Mouse (Mus musculus): ENCODE data around the gene Apol11b. TPM values are rescaled to one million over a fixed set of nuclear protein-coding genes. Genes with fewer than 3 reads are reported as not detected.
A peak's percentile ranks its signal among the peaks of the same experiment; 100 is the strongest.
"Not testable (repeated sequence)": the region's sequence is repeated elsewhere in the genome, so short reads cannot be mapped to it uniquely, and the experiment has no call there.

Apol11b gene
- 0.13 and 0.95 TPM in 2 replicates for polyA plus RNA-seq (2012; rRNA removed)

GRCm38 (mm10) chr15:77643176-77643575 is at the start of gene Apol11b:
TSS of gene Apol11b (minus strand) at chr15:77643286.
- not testable (repeated sequence) for H3K4me3 ChIP-seq (replicated peaks; ENCODE audit: extremely low read depth, low read depth, low read length); DNase-seq; H3K4me1 ChIP-seq (ENCODE audit: control insufficient read depth, insufficient read depth, low read length)
- WGBS, result 55% methylated on average over 2 of the region's 2 CpGs

- not testable (repeated sequence) for DNase-seq; H3K4me1 ChIP-seq (ENCODE audit: control insufficient read depth, insufficient read depth, low read length); H3K4me3 ChIP-seq (replicated peaks; ENCODE audit: extremely low read depth, low read depth, low read length)
- WGBS, result 9% methylated on average over 19 of the region's 20 CpGs
These were observed 48.6 kb upstream of the Apol11b start for GRCm38 (mm10) chr15:77691532-77692311.

- 10% methylated on average over 11 of the region's 11 CpGs for WGBS
- TF ChIP-seq CTCF (IDR thresholded peaks at IDR 0.05; ENCODE audit: insufficient read depth, low read length), result peak; percentile 53
- DNase-seq, result peak; percentile 37
- H3K4me1 ChIP-seq (ENCODE audit: control insufficient read depth, insufficient read depth, low read length); H3K4me3 ChIP-seq (replicated peaks; ENCODE audit: extremely low read depth, low read depth, low read length): not testable (repeated sequence)
These were observed 40.9 kb upstream of the Apol11b start for GRCm38 (mm10) chr15:77683944-77684343.

- DNase-seq; H3K4me1 ChIP-seq (ENCODE audit: control insufficient read depth, insufficient read depth, low read length); H3K4me3 ChIP-seq (replicated peaks; ENCODE audit: extremely low read depth, low read depth, low read length): not testable (repeated sequence)
- 71% methylated on average over 1 of the region's 1 CpGs for WGBS
These were observed 31.0 kb upstream of the Apol11b start for GRCm38 (mm10) chr15:77674081-77674480.

GRCm38 (mm10) chr15:77661841-77662240 is 18.8 kb upstream of the Apol11b start:
- H3K4me3 ChIP-seq (replicated peaks; ENCODE audit: extremely low read depth, low read depth, low read length); DNase-seq; H3K4me1 ChIP-seq (ENCODE audit: control insufficient read depth, insufficient read depth, low read length): not testable (repeated sequence)
- 80% methylated on average over 2 of the region's 2 CpGs for WGBS

GRCm38 (mm10) chr15:77659773-77660172 is 16.7 kb upstream of the Apol11b start:
- not testable (repeated sequence) for DNase-seq; H3K4me3 ChIP-seq (replicated peaks; ENCODE audit: extremely low read depth, low read depth, low read length); H3K4me1 ChIP-seq (ENCODE audit: control insufficient read depth, insufficient read depth, low read length)
- WGBS, result 45% methylated on average over 1 of the region's 1 CpGs

GRCm38 (mm10) chr15:77651143-77651542 is 8.1 kb upstream of the Apol11b start:
- not testable (repeated sequence) for H3K4me1 ChIP-seq (ENCODE audit: control insufficient read depth, insufficient read depth, low read length); DNase-seq; H3K4me3 ChIP-seq (replicated peaks; ENCODE audit: extremely low read depth, low read depth, low read length)

- not testable (repeated sequence) for H3K4me3 ChIP-seq (replicated peaks; ENCODE audit: extremely low read depth, low read depth, low read length); H3K4me1 ChIP-seq (ENCODE audit: control insufficient read depth, insufficient read depth, low read length); DNase-seq
- 65% methylated on average over 3 of the region's 3 CpGs for WGBS
These were observed 13.3 kb downstream of the Apol11b start for GRCm38 (mm10) chr15:77629822-77630221.

- peak; percentile 34; the same call in 1 of the 2 replicates for TF ChIP-seq CTCF (IDR thresholded peaks at IDR 0.05; ENCODE audit: insufficient read depth, low read length)
- 54% methylated on average over 9 of the region's 9 CpGs for WGBS
- not testable (repeated sequence) for DNase-seq; H3K4me1 ChIP-seq (ENCODE audit: control insufficient read depth, insufficient read depth, low read length); H3K4me3 ChIP-seq (replicated peaks; ENCODE audit: extremely low read depth, low read depth, low read length)
These were observed 14.4 kb downstream of the Apol11b start for GRCm38 (mm10) chr15:77628647-77629046.

GRCm38 (mm10) chr15:77626471-77626870 is 16.6 kb downstream of the Apol11b start:
- H3K4me3 ChIP-seq (replicated peaks; ENCODE audit: extremely low read depth, low read depth, low read length); DNase-seq; H3K4me1 ChIP-seq (ENCODE audit: control insufficient read depth, insufficient read depth, low read length): not testable (repeated sequence)
- WGBS, result 54% methylated on average over 4 of the region's 4 CpGs

- Histone ChIP-seq H3K4me1 (ENCODE audit: control insufficient read depth, insufficient read depth, low read length) (no peaks in the 10 kb centered on the region), H3K4me3 (replicated peaks; ENCODE audit: extremely low read depth, low read depth, low read length) (no peak overlapping the region)
- no peak for TF ChIP-seq POLR2A (IDR thresholded peaks at IDR 0.05; ENCODE audit: borderline replicate concordance, extremely low read depth, low read depth, low read length)
- TF ChIP-seq CTCF (IDR thresholded peaks at IDR 0.05; ENCODE audit: insufficient read depth, low read length), result no peak
- no peak for DNase-seq
- WGBS, result 80% methylated on average over 1 of the region's 1 CpGs
These were observed 18.4 kb downstream of the Apol11b start for GRCm38 (mm10) chr15:77624710-77625109.

GRCm38 (mm10) chr15:77606069-77606468 is 37.0 kb downstream of the Apol11b start:
- 81% methylated on average over 3 of the region's 3 CpGs for WGBS
- Histone ChIP-seq H3K4me1 (ENCODE audit: control insufficient read depth, insufficient read depth, low read length) (no peaks in the 10 kb centered on the region), H3K4me3 (replicated peaks; ENCODE audit: extremely low read depth, low read depth, low read length) (no peak overlapping the region)
- TF ChIP-seq CTCF (IDR thresholded peaks at IDR 0.05; ENCODE audit: insufficient read depth, low read length) (no peak), POLR2A (IDR thresholded peaks at IDR 0.05; ENCODE audit: borderline replicate concordance, extremely low read depth, low read depth, low read length) (no peak)
- no peak for DNase-seq

Measured in lung, adult 2 months (tissue).